Mouse (Mus musculus): ENCODE measurements at regions not wholly inside any gene's neighbourhood (a gene's known extent, or its start where the extent isn't known, plus 50 kb on each side); places are given as distances from the start of the nearest gene placed in this dataset.

DNA sequence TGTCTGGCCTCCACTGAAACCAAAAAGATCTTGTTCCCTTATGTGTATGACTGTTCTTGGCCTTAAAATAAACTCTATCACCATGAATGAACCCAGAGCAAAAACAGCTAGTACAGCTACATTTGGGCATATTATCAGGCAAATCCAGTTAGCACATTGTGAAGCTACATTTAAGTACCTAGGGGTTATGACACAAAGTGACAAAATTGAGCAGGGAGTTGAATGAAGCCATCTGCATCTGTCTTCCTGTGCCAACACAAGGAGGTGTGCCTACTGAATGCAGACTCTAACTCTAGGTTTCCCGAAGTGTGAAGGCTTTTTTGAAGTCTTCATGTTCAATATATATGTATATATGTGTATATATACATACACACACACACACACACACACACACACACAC is 169.9 kb upstream of the Tmem161b start:
- DNase-seq = no peak

- DNase-seq = no peak
Measured at GRCm38 (mm10) chr13:84054956-84055355, 167.1 kb upstream of the Tmem161b start.

DNA sequence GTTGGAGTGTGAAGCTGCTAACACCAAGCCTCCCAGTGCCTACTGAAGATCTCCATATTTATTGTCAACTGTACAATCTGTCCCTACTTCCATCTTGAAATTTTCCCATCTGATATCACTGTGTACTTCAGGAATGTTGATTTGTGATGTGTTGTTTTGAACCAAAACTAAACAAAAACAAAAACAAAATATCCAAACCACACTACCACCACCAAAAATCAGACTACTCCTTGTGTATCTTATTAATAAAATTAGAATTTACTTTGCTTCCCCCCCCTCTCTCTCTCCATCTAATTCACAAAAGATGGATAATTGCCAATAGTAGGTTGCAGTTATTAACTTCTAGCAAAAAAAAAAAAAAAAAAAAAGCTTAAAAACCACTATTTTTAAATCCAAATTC is 166.5 kb upstream of the Tmem161b start:
- no peak for DNase-seq

DNA sequence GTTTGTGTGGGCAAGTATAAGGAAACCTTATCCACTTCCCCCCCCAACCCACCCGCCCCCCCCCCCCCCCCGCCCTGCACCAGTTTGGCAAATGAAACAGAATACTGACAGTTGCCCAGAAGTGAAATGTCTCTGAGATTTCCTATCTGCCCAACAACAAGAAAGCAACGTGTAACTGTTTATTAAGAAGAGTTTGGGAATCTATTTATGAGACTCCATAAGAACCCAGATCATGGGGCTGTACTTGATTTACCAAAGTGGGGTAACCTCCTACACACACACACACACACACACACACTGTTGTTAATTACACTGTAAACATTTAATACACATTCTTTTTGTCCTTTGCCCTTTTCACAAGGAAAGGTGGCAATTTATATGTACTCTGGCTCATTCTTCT is 165.6 kb upstream of the Tmem161b start:
- DNase-seq = no peak

DNA sequence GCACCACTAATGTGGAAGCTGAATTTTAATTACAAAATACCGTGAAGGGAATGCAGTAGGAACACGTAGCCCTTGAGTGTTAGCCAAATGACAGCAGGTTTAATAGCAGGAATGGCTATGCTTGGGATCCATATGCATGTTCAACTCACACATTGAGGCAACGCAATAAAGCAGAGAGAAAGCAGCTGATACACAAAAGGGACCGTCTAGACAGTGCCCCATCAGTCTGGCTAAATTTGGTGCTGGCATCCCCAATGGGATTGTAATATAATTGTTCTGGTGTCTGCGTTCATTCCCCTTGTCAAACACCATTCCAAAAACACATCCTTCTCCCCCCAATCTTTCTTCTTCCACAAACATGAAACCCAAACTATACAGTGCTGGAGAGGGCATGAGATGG is 165.1 kb upstream of the Tmem161b start:
- no peak for DNase-seq

DNA sequence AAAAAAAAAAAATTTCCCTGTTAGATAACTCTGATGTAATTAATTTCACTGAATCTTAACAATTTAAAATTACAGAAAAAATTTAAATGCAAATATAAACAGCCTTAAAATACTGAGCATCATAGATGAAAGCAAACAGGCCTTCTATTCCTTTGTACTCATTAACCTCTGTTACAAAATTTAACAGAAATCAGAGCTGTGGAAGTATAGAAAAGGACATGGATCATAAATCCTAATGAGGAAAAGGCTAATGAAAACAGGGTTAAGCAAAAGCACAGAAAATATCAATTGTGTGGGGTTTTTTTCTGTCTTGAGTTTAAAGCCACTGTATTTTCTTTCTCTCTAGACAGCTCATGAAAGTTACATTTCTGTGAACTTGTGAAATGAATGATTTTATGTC is 164.6 kb upstream of the Tmem161b start:
- no peak for DNase-seq

- DNase-seq = no peak
Measured at GRCm38 (mm10) chr13:84058251-84058650, 163.8 kb upstream of the Tmem161b start.

DNA sequence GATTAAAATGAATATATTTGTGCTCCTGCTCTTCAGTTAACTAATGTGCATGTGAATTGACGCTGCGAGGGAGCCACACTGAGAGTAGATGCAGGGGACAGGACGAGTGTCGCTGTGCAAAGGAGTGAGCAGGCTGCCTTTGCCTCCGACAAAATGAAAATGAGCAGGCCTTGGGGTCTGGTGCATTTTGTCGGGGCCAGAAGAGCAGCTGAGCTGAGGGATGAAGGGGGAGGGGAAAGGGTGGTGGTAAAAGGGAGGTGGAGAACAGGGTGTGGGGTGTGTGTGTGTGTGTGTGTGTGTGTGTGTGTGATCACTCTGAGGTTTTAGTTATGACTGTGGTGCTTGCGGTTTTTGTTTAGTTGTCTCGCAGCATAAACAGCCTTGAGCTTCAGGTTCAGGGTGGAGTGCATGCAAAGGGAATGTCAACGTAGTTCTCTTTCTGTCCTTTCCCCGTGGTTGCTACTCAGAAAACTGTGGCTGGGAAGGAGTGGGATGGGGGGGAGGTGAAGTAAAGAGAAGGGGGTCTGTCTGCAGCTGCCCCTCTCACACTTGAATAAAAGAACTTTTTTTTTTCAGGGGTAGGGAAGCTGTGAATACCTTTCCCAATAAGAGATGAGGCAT is 163.0 kb upstream of the Tmem161b start:
- DNase-seq = peak; percentile 41

- DNase-seq = no peak
Measured at GRCm38 (mm10) chr13:84059661-84060452, 162.2 kb upstream of the Tmem161b start.

DNA sequence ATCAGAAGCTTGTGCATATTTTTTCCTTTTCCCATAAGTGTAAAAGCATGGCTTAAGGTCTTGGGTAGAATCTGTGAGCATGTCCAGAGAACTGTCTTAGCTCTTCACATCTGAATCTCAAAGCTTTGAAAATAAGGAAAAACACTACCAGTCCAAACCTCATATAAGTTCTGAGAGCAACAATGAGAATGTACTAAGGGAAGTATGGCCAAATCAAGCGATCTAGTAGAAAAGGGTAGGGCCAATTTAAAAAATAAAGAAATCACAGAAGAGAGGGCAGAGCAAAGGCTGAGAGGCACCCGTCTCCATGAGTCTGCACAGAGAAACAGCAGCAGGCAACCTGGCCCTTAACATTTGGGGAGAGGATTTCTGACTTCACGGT is 161.7 kb upstream of the Tmem161b start:
- no peak for DNase-seq

GRCm38 (mm10) chr13:84060906-84061305 is 161.2 kb upstream of the Tmem161b start:
- no peak for DNase-seq

DNA sequence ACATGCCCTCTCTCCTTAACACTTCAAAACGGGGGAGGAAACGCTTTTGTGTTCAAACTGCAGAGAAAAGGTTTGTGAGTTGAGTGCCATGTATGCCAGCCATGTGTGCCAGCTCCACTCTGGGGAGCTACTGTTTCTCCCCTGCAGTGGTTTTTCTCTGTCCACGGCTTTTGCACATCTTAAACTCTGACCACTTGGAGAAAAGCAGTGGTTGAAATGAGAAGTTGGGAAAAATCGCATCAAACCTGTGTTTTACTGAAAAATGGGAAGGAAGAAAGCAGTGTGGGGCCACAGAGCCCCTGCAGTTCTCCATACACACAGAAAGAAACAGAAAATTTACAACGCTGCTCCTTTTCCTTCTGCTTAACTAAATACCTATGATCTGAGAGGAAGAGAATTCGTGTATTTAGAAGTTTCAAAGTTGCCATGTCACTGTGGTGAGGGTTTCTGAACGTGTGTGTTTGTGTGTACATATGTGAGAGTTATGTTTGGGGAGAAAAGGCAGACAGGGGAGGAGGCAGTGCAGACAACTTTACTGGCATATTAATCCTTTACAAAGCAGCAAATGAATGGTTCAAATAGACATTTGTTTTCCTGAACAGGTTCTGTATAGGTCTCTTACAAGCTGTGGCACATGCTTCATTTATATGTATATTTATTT is 160.1 kb upstream of the Tmem161b start:
- DNase-seq = no peak

GRCm38 (mm10) chr13:84062616-84063015 is 159.5 kb upstream of the Tmem161b start:
- no peak for DNase-seq

DNA sequence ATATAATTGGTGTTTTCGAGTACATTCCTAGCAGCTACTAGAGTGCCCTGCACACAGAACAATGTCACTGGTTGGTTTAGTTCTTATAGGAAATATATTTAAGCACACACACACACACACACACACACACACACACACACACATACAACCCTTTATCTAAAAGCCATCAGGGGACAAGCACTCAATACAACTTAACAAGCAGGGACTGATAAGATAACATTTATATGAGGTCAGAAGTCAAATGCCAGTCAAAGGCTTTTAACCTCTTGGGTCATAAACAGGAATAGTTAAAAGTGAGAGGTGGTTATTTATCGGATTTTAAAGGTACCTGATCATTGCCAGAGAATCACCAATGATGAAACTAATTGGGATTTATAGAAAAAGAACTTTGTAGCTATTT is 158.7 kb upstream of the Tmem161b start:
- no peak for DNase-seq

DNA sequence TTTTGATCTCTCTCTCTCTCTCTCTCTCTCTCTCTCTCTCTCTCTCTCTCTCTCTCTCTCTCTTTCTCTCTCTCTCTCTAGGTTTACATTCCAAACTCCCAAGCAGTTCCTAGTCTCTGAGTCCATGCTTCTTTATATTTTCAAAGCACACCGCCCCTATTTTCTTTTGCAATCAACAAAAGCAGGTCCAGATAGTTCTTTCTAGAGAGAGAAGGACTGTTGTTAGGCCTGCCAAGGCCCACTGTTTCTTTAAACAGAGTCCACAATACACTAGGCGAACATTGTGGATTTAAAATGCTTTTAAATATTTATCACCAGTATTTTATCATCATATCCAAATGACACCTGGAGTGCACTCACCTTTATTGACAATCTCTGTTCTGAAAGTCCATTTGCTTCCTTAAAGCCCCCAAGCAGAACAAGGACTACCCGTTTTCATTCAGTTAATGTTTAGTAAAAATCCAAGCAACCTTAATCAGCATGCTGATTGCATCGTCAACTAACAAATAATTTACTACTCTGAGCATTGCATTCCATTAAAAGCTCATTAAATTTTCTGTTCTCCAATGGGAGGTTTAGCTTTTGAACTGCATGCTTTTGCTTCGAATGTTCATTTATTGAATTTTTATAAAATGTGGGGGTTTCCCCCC is 157.7 kb upstream of the Tmem161b start:
- DNase-seq = no peak

- no peak for DNase-seq
Measured at GRCm38 (mm10) chr13:84065256-84065898, 156.7 kb upstream of the Tmem161b start.

DNA sequence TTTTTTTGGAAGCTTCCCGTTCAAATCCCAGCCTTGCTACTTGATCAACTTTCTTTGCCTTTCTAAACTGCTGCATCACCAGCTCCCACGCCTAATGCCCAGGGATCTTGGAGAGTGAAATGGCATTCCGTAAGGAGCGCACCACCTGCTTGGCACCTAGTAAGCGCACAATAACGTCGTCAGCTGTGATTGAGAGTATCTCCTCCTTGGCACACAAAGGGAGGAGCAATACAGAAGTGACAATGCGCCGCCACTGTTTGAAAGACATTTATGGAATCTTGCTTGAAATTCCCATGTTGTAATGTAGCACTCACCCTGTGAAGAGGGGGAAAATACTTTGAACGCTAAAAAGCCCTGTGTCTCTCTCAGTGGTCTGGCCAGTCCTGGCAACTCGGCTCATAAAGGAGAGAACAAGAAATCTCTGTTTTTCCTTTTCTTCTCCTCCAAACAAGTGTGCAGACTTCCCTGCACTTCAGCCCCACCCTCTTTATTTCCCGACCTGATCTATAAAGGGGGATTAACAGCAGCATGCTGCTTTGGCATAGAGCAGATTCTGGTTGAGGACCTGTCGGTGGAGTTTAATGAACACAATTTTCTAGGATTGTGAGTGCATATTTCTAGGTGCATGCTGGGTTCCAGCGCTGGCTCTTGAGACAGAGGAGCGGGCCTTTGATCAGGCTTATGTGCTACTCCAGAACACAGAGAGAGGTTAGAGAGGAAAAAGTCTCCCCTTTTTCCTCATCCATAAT is 155.7 kb upstream of the Tmem161b start:
- DNase-seq = no peak

DNA sequence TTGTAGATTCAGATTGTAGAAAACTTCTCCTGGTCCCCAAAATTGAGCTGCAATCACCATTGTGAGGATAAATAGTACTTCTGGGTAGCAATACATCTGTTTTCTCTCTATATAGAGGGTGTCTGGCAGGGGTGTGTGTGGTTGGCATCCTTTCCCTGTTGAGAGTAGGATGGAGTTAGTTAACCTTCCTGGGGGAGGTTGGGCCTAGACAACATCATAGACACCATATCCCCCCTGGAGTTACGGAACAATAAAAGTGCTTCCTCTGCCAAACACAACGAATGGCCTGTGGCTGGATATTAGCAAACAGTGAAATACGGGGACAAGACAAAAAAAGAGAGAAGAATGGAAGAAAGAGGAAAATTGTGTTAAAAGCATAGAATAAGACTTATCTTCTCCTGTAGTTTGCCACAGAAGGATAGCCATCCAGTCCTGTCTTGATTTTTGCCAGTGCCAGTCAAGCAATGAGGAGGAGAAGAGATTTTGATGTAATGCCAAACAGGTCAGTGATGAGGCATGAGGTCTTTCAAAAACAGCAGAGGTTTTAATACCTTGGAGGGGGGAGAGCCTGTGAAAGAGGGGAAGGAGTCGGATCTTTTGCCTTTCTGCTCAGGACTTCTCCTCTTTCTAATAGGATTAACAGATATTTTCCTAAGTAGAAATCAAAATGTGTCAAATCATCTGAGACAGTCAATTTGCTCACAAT is 155.0 kb upstream of the Tmem161b start:
- DNase-seq = no peak

DNA sequence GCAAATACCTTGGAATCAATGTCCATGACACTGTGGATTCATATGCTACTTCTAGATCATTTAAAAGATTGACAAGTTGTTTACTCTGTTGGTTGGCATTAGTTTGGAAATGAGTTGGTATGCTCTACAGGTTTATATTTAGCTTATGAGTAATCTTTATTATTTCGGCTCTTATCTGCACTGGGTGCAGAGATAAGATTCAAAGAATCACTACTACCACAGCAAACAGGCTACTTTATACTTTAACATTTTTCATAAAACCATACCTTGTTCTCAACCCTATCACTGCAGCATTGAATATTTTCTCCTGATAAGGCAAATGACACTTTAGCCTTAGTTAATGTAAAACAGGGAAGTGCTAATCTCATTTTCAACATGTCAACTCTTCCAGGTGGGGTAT is 153.7 kb upstream of the Tmem161b start:
- DNase-seq = no peak

All from right cerebral cortex, postnatal 14 days (tissue).